Mouse (Mus musculus) liver, embryonic 11.5 days (tissue): ENCODE measurements at regions not wholly inside any gene's neighbourhood (a gene's known extent, or its start where the extent isn't known, plus 50 kb on each side); places are given as distances from the start of the nearest gene placed in this dataset.

Experiments
- ATAC-seq: fragments of 200-750 bp; cut with Nextera tagmentation; replicated peaks from 2 replicates; pipeline ENCODE4 v1.8.0; 2017; ENCODE audit warnings: moderate number of reproducible peaks, mild to moderate bottlenecking, moderate TSS enrichment, moderate library complexity; ENCODE audit not compliant: low FRiP score
- DNase-seq: peaks from one replicate; pipeline ENCODE4 v3.0.0-alpha.2; 2017; ENCODE audit warnings: low spot score
- H3K27ac ChIP-seq: fragments of 300-500 bp; sonication (generic); 2 replicates; pipeline ENCODE4 v1.5.1; 2014; ENCODE audit warnings: mild to moderate bottlenecking, low read depth, low read length, control low read depth
- H3K27me3 ChIP-seq: fragments of 300-500 bp; sonication (generic); replicated peaks from 2 replicates; pipeline ENCODE4 v1.6.1; 2014; ENCODE audit warnings: low read length, mixed read lengths; ENCODE audit not compliant: control insufficient read depth, insufficient read depth
- H3K36me3 ChIP-seq: fragments of 300-500 bp; sonication (generic); 2 replicates; pipeline ENCODE4 v1.6.1; 2014; ENCODE audit warnings: mild to moderate bottlenecking, low read length, moderate library complexity, mixed read lengths; ENCODE audit not compliant: control insufficient read depth, insufficient read depth
- H3K4me1 ChIP-seq: fragments of 300-500 bp; sonication (generic); replicated peaks from 2 replicates; pipeline ENCODE4 v1.6.1; 2014; ENCODE audit warnings: low read length, mixed read lengths; ENCODE audit not compliant: control insufficient read depth, insufficient read depth
- H3K4me2 ChIP-seq: fragments of 300-500 bp; sonication (generic); 2 replicates; pipeline ENCODE4 v1.6.1; 2014; ENCODE audit warnings: mild to moderate bottlenecking, control low read depth, moderate library complexity
- H3K4me3 ChIP-seq: fragments of 300-500 bp; sonication (generic); 2 replicates; pipeline ENCODE4 v1.5.1; 2014; ENCODE audit warnings: low read depth, low read length, control low read depth
- H3K9ac ChIP-seq: fragments of 300-500 bp; sonication (generic); 2 replicates; pipeline ENCODE4 v1.6.1; 2014; ENCODE audit warnings: low read depth, low read length, control low read depth
- H3K9me3 ChIP-seq: fragments of 300-500 bp; sonication (generic); 2 replicates; pipeline ENCODE4 v1.6.1; 2016; ENCODE audit warnings: low read length, inconsistent platforms, mixed read lengths; ENCODE audit not compliant: control insufficient read depth
- WGBS: fragments of 180-500 bp; shearing (Covaris S2); extraction: QIAGEN DNeasy Blood & Tissue Kit; methylation state at CpG from one replicate; pipeline ENCODE4 v1.1.7; 2014; 5-methylcytosine and 5-hydroxymethylcytosine counted together

DNA sequence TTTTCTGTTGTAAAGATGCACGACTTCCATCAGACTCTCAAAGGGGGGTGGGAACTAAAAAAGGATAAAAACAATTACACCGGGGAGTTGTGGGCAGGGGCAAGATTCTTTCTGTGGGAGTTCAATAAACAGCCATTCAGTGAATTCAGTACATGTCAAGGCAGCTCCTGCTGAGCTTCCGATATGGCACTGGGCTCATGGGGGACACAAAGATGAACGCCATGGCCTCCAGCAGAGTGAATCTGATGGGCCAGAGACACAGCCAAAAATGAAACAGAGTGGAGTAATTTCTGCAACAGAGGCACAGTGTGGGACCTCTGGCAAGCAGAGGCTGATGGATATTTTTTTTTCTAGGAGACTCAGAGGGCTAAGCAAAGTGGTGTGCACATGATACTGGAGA lies 254.2 kb downstream of the AI593442 start:
- H3K4me3 ChIP-seq = no peak overlapping the region
- no peaks in the 10 kb centered on the region for H3K36me3 ChIP-seq
- no peak overlapping the region for H3K27ac ChIP-seq
- no peaks in the 10 kb centered on the region for H3K9me3 ChIP-seq
- no peaks in the 10 kb centered on the region for H3K27me3 ChIP-seq
- DNase-seq (no peak), ATAC-seq (no peak)
- 84% methylated on average over 4 of the region's 4 CpGs for WGBS
- no peaks in the 10 kb centered on the region for H3K4me1 ChIP-seq
- H3K9ac ChIP-seq = no peak overlapping the region
- H3K4me2 ChIP-seq = no peak overlapping the region

DNA sequence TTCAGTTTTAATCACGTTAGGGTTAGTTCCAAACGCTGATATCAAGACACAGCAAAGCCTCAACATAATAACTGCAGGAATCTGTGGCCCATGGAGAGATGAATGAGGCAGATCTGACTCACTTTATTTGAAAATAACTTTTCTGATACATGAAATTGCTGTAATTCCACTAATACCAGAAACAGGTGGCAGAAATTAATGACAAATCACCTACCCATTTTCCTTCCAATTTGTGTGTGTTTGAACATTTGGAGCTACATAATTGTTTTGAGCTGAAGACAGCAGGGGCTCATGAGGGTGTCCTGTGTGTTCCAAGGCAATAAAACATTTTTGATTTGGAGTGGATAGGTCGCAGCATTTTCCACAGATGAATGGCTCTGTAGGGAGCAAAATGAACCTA lies 254.2 kb upstream of the Zc3h12c start:
- no peak overlapping the region for H3K4me3 ChIP-seq
- H3K4me1 ChIP-seq = no peaks in the 10 kb centered on the region
- H3K27ac ChIP-seq = no peak overlapping the region
- H3K36me3 ChIP-seq = no peaks in the 10 kb centered on the region
- H3K9me3 ChIP-seq = no peaks in the 10 kb centered on the region
- WGBS = 79% methylated on average over 3 of the region's 3 CpGs
- no peaks in the 10 kb centered on the region for H3K27me3 ChIP-seq
- ATAC-seq (no peak), DNase-seq (no peak)
- no peak overlapping the region for H3K4me2 ChIP-seq
- H3K9ac ChIP-seq = no peak overlapping the region

DNA sequence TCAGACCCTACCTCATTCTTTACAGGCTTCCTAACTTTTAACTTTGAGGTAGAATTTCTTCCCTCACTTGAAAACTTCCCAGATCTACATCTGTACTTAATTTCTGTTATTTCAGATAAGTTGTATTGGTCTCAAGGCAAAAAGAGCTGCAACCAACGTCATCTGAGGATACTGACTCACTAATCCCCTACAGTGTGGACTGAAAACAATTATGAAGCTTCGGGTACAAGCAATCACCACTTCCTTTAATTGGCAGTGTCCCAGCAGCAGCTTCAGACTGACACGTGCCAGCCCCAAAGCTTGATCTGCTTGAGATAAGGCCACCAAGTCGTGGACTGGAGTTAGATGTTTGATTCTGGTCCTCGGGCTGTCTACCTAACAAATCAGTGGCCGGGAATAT lies 247.3 kb upstream of the Zc3h12c start:
- no peak overlapping the region for H3K9ac ChIP-seq
- H3K36me3 ChIP-seq = no peaks in the 10 kb centered on the region
- no peaks in the 10 kb centered on the region for H3K4me1 ChIP-seq
- H3K4me2 ChIP-seq = no peak overlapping the region
- no peak overlapping the region for H3K27ac ChIP-seq
- no peaks in the 10 kb centered on the region for H3K27me3 ChIP-seq
- no peak for DNase-seq
- ATAC-seq = no peak
- H3K9me3 ChIP-seq = no peaks in the 10 kb centered on the region
- WGBS = 45% methylated on average over 6 of the region's 6 CpGs
- H3K4me3 ChIP-seq = no peak overlapping the region

DNA sequence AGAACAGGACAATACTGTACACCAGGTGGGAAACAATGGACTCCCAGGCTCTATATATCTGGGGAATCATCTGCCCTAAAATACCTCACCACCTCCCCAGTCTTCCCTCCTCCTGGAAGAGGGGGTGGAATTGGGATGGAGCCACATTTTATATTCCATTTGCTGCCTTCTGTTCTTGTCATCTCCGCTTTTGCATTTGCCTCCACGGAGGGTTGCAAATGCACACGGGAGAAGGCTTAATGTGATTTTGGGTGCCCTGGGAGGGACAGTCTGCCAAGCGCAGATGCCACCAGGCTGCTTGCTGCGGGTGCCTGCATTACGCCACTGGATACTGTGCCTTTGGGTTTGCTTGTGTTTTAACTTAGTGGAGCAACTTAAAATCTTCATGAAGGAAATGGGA lies 239.5 kb upstream of the Zc3h12c start:
- Histone ChIP-seq H3K9me3 (no peaks in the 10 kb centered on the region), H3K36me3 (no peaks in the 10 kb centered on the region), H3K9ac (no peak overlapping the region), H3K4me3 (no peak overlapping the region), H3K27me3 (no peaks in the 10 kb centered on the region), H3K4me1 (no peaks in the 10 kb centered on the region), H3K27ac (no peak overlapping the region), H3K4me2 (no peak overlapping the region)
- no peak for ATAC-seq
- DNase-seq = no peak
- WGBS = 90% methylated on average over 6 of the region's 6 CpGs

DNA sequence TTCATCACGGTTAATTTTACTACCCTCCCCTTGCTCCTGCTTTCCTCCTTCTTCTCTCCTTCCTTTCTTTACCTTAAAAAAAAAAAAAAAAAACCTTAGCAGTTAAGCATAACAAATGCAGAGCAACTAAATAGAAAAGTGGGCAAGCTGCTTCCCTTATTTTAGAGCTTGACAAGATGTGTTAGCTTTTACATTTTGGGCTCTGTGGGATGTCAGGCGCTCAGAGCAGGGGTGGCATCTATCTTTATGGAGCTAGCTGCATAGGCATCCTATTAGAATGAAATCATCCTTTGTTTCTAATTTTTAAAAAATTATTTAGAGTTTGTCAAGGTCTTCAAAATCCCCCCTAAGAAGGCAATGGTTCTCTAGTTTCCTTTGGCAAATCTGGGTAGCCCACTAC lies 234.1 kb upstream of the Zc3h12c start:
- Histone ChIP-seq H3K4me2 (no peak overlapping the region), H3K27ac (no peak overlapping the region), H3K9ac (no peak overlapping the region), H3K36me3 (no peaks in the 10 kb centered on the region), H3K4me1 (no peaks in the 10 kb centered on the region), H3K27me3 (no peaks in the 10 kb centered on the region), H3K4me3 (no peak overlapping the region), H3K9me3 (no peaks in the 10 kb centered on the region)
- WGBS = 66% methylated on average over 2 of the region's 2 CpGs
- DNase-seq (no peak), ATAC-seq (no peak)

DNA sequence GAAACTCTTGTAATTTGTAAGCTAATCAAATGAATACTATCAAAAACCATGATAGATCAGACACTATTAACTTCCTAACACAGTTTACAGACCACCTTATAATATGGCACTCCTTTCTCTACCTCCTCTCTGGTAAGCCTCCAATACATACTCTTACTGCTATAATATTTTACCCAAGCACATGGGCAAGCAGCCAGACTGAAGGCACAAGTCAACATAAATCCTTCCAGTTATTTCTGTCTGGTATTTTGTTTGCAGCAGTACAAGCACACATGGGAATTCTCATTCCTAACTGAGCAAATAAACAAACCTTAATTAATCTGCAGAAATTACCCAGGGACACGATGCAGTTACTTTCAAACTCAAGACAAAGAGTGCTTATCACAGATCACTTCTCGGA lies 210.7 kb upstream of the Zc3h12c start:
- H3K4me3 ChIP-seq = no peak overlapping the region
- H3K27me3 ChIP-seq = no peaks in the 10 kb centered on the region
- WGBS = 67% methylated on average over 2 of the region's 2 CpGs
- H3K9me3 ChIP-seq = no peaks in the 10 kb centered on the region
- no peaks in the 10 kb centered on the region for H3K36me3 ChIP-seq
- DNase-seq (no peak), ATAC-seq (no peak)
- no peak overlapping the region for H3K4me2 ChIP-seq
- no peaks in the 10 kb centered on the region for H3K4me1 ChIP-seq
- no peak overlapping the region for H3K27ac ChIP-seq
- no peak overlapping the region for H3K9ac ChIP-seq

DNA sequence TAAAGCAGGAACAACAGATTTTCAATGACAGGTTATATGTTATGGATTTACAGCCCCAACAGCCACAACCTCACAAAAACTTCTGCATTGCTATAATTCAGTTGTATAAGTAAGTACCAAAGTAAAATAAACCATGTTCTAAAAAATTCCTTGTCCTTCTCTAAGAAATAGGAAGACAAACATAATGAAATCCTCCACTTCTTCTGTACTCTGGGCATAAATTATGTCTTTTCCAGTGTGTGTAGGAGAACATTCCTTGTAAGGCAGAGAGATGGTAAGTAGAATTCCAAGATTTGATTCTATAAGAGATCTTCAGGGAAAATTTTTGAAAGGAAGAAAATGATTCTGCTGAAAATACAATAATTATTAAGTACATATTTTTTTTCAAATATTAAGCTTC lies 209.4 kb upstream of the Zc3h12c start:
- Histone ChIP-seq H3K36me3 (no peaks in the 10 kb centered on the region), H3K27me3 (no peaks in the 10 kb centered on the region), H3K4me1 (no peaks in the 10 kb centered on the region), H3K9ac (no peak overlapping the region), H3K4me2 (no peak overlapping the region), H3K4me3 (no peak overlapping the region), H3K27ac (no peak overlapping the region), H3K9me3 (no peaks in the 10 kb centered on the region)
- ATAC-seq = no peak
- no peak for DNase-seq

DNA sequence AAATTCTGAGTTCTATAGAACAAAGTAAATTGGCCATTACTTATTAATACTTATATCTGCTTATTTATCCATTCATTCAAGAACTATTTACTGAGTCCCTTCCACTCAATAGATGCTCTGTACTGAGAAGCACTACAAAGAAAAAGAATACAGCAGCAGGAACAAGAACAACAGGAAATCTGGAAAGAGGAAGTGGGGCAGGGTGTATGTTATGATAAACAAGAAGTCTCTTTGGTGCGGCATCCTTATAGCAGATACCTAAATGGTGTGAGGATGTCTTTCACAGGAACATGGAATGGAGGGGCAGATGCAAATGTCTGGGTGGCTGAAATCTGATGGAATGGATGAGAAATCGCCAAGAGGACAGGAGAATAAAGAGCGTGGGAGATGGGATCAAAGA lies 208.5 kb upstream of the Zc3h12c start:
- DNase-seq (no peak), ATAC-seq (no peak)
- Histone ChIP-seq H3K4me3 (no peak overlapping the region), H3K27me3 (no peaks in the 10 kb centered on the region), H3K36me3 (no peaks in the 10 kb centered on the region), H3K9ac (no peak overlapping the region), H3K4me2 (no peak overlapping the region), H3K27ac (no peak overlapping the region), H3K4me1 (no peaks in the 10 kb centered on the region), H3K9me3 (no peaks in the 10 kb centered on the region)
- WGBS = 58% methylated on average over 3 of the region's 3 CpGs

DNA sequence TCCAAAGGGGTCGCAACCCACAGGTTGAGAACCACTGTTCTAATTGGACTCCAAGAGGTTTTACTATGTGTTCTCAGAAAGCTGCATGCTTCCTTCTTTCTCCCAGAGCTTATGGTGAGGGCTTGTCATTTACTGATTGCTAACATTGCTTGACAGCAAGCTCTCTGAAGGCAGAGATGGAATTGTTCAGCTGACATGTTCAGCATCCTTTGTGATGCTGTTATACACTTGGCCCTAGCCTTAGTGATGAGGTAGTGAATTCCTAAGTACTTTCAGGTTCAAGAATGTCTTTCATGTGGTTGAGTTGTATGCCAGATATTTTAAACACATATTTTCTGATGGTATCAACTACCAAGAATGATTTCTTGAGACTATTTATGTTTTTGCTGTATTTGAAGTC lies 202.9 kb upstream of the Zc3h12c start:
- no peaks in the 10 kb centered on the region; the same call in none of the 2 replicates for H3K4me1 ChIP-seq
- no peak for ATAC-seq
- no peak for DNase-seq
- no peaks in the 10 kb centered on the region for H3K36me3 ChIP-seq
- no peak overlapping the region for H3K4me2 ChIP-seq
- H3K9me3 ChIP-seq = no peaks in the 10 kb centered on the region
- 88% methylated on average over 1 of the region's 1 CpGs for WGBS
- no peak overlapping the region for H3K27ac ChIP-seq
- H3K4me3 ChIP-seq = no peak overlapping the region
- no peaks in the 10 kb centered on the region for H3K27me3 ChIP-seq
- no peak overlapping the region for H3K9ac ChIP-seq
